Mouse (Mus musculus) G1E (cell line): ENCODE measurements around the gene Tmem104.

Experiments
- CTCF ChIP-seq: IDR thresholded peaks from 2 replicates; pipeline ENCODE4 v1.5.1; 2012; ENCODE audit warnings: low read depth, low read length, inconsistent platforms, mixed read lengths
- GATA1 ChIP-seq: IDR thresholded peaks from 2 replicates; pipeline ENCODE4 v1.6.1; 2012; ENCODE audit warnings: borderline replicate concordance, low read length, inconsistent platforms, mixed read lengths
- GATA2 ChIP-seq: IDR thresholded peaks from 2 replicates; pipeline ENCODE4 v1.6.1; 2012; ENCODE audit warnings: low read depth, low read length, inconsistent platforms, borderline replicate concordance
- POLR2AphosphoS5 ChIP-seq: IDR thresholded peaks from 2 replicates; pipeline ENCODE4 v1.6.1; 2012; ENCODE audit warnings: low read depth, low read length, inconsistent platforms; ENCODE audit not compliant: insufficient replicate concordance

DNA sequence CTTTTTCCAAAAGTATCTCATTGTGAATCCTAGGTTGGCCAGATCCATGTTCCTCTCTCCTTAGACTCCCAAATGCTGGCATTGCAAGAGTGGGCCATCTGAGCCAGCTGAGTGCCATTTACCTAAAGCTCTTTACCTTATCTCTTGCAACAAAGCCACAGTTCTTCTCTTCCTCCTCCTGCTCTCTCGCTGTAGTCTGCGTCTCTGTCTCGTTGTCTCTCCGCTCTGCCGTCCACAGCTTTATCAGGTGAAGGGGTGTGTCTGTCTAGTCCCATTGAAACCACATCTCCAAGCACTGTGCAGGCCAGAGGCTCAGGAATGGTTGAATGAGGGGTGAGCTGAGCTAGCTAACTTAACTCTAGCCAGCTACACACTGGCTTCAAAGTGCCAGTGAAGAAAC, 8.6 kb downstream of the Tmem104 start:
- TF ChIP-seq CTCF = no peak
- TF ChIP-seq GATA1 = no peak
- TF ChIP-seq POLR2AphosphoS5 = no peak
- TF ChIP-seq GATA2 = no peak
